Mouse (Mus musculus) olfactory bulb, adult 2 months (tissue): ENCODE results near the gene Lamc1.
"Not testable (repeated sequence)": the region's sequence is repeated elsewhere in the genome, so short reads cannot be mapped to it uniquely, and the experiment has no call there.

ENCODE experiments used
- CTCF ChIP-seq: fragments of 200-500 bp; IDR thresholded peaks from 2 replicates; pipeline ENCODE4 v1.5.1; 2012; ENCODE audit warnings: low read depth, mild to moderate bottlenecking, low read length, moderate library complexity; ENCODE audit not compliant: insufficient read depth
- POLR2A ChIP-seq: fragments of 200-500 bp; IDR thresholded peaks from 2 replicates; pipeline ENCODE4 v1.6.1; 2012; ENCODE audit warnings: mild to moderate bottlenecking, low read depth, low read length, moderate library complexity; ENCODE audit not compliant: insufficient read depth

DNA sequence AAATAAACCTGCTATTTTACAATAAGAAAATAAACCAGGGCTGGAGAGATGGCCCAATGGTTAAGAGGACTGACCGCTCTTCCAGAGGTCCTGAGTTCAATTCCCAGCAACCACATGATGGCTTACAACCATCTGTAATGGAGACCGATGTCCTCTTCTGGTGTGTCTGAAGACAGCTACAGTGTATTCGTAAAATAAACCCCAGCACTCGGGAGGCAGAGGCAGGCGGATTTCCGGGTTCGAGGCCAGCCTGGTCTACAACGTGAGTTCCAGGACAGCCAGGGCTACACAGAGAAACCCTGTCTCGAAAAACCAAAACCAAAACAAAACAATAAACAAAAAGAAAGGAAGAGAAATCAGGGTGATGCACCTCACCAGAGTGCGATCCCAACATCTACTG is 2.9 kb upstream of the Lamc1 start:
- TF ChIP-seq CTCF, POLR2A: not testable (repeated sequence)
